Mouse (Mus musculus): ENCODE measurements around the gene E130208F15Rik. TPM values are rescaled to one million over a fixed set of nuclear protein-coding genes. Genes with fewer than 3 reads are reported as not detected.
A peak's percentile ranks its signal among the peaks of the same experiment; 100 is the strongest.

E130208F15Rik gene
- total RNA-seq (2021), result 1 to 10 TPM in 1 of 2 experiments, under 1 TPM in 1; 0.45 to 1.1 TPM
- long read RNA-seq, experiment 1, result 0 reads
- long read RNA-seq, experiment 2, partial matches to known transcripts, result 0 of 1 reads
- long read RNA-seq, experiment 2, other reads (novel, unspliced or antisense), result 0 of 1 reads

DNA sequence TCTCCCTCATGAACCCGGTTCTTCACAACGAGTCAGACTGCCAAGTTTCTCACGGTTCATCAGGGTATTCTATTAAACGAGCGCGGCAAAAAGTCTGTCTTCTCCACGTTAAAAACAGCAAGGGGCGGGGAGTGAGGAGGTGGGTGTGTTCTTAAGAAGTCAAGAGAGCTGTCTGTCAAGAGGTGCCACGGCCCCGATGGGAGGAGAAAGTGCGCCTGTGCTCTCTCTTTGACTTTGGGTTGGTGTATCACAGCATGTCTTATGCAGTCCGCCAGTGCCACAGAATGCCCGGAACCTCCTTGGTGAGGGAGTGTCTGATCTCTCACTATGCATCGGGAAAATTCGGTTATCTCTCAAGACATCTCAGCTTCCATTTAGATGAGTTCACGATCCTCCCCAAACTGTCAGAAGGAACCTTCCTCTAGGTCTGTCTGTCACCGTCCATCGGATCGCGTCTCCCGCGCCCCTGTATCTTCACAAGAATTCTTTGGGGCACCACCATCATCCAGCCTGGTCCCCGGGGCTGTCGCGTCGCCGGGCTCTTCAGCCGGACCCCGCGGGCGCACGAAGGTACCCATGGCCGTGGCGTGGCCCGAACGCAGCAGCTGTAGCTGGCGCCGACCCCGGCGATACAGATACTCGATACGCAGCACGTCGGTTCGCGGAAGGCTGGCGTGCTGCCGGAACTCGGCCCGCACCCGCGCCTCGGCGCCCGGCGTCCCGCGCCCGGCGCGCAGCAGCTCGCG, at the start of gene E130208F15Rik:
Gene E130208F15Rik, plus strand, starts transcription at position 202 of the 746 bp plus-strand sequence.
- DNase-seq, result peak; percentile 79 to 83

DNA sequence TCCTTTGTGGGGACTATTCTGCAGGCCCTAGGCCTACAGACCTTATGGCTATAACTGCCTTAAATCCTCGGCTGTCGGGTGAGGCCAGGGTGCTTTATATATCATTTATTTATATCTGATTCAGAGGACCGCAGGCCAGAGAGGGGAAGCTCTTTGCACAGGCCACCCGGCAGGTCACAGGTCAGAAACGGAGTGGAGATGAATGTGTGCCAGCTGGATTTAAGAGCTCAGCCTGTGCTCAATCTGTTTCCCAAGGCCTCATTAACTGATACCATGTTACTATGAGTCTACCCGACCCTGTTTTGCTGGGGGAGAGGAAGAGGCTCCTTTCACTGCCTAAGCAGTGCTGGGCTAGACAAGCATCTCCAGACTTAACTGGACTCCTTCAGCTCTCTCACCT, 47.2 kb upstream of the E130208F15Rik start:
- no peak for DNase-seq

DNA sequence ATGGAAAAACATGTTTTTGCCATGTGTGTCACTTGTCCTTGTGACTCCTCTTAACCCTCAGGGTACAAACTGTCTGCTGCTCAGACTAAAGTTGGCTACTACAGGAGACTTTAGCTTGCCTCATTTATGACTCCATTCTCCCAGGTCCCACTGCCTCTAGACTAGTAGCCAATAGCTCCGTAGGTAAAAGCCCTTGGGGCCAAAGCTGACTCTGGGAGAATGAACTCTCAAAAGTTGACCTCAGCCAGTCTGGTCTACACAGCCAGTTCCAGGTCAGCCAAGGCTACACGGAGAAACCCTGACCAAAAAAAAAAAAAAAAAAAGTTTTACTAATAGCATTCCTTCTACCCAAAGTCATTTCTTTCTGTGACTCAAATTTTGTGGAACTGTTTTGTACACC, 42.6 kb upstream of the E130208F15Rik start:
- DNase-seq, result no peak

DNA sequence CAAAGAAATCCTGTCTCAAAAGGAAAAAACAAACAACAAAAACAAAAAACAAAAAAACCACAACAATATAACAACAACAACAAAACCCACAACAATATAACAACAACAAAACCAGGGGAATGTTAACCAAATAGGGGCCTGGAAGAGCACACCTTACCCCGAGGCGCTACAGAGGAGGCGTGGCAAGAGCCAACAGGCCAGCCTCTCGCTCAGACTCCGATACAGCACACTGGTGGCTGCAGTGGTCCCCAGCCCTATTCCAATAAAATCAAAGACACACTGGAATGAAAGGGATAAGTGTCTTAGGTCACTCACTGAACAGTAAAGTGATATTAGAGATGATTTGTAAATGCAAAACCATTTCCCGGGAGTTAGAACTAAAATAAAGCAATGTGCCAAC, 42.0 kb upstream of the E130208F15Rik start:
- no peak for DNase-seq

DNA sequence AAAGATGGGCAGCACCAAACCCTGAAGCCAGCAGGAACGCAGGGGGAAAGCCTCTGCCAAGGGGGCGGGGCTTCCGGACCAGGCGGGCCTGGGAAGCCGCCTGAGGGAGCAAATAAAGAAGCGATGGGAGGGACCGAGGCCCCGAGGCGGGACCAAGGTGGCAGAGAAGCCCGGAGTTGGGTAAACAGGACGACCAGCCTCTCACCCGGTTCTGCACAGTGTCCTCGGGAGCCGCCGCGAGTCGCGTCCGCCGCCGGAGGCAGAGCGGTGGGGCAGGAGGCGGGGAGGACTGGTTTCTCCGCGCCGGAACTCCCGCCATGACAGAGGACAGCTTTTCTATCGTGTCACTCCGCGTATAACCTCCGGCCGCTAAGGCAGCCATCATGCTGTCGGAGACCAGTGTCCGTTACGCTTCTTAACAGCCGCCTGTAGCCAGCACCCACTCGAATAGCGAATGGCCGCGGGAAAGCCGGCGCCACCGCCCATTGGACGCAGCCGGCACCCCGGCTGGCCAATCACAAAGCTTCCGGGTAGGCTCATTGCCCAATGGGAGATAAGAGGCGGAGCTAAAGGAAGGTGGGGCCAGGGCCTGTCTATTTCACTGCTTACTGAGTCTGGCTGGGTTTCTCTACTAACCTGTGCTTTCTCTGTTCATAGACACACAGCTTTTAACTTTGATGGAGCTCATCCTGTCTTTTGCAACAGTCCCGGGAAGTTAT, 41.4 kb upstream of the E130208F15Rik start, which contains the start of the genes Thap8 and Wdr62:
Gene Thap8, plus strand, starts transcription at position 144 of the 719 bp plus-strand sequence.
Gene Wdr62, minus strand, starts transcription at position 469 of the 719 bp plus-strand sequence.
- DNase-seq, result peak; percentile 94 to 95

DNA sequence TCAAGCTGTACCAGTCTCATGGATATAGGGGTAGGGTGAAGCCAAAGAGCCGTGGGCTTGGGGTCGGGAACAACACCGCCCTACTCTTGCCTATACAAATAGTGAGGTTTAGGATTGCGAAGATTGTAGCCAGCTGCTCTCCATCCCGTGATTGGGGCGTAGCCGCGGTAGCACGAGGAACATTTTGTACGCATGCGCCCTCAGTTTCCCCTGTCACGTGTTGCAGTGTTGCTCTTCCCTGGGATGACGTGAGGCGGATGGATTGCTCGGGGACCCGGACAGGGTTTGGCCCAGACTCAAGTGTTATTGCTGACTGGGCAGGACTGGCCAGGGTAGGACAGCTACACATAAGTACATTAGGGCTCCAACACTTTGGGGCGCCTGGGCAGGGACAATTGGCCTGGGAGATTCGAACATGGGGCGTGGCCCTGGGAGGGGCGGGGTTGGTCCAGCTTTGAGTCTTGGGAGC, 40.8 kb upstream of the E130208F15Rik start:
- DNase-seq, result peak; percentile 91 to 94

DNA sequence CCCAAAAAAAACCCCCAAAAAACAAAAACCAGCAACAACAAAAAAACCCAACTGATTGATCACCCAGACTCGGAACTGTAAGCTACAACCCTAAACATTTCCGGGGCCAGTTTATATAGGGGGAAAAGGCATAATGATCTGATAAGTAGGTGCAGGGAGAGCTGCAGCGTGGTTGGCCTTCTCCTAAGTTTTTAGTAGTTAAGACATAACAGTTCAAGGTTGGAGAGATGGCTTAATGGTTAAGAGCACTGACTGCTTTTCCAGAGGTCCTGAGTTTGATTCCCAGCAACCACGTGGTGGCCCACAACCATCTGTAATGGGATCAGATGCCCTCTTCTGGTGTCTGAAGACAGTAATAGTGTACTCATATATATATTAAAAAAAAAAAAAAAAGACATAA, 40.0 kb upstream of the E130208F15Rik start:
- no peak for DNase-seq

DNA sequence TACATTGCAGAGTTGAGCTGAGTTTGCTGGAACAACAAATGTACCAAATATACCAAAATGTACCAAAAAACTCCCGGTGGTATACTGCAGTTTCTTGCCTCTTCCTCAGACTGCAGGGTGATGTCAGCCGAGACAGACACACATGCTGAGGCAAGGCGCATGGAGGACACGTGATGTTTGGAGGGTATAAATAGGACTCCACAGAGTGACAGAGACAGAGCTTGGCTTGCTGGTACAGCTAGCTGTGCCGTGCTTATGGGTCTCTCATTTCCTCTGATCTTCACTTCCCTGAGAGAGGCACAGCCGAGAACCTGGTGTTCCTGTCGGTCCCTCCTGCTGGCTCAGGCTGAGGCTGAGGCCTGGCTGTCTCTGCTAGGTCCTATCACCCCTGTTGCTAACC, 38.8 kb upstream of the E130208F15Rik start:
- DNase-seq, result peak; percentile 54 to 56

DNA sequence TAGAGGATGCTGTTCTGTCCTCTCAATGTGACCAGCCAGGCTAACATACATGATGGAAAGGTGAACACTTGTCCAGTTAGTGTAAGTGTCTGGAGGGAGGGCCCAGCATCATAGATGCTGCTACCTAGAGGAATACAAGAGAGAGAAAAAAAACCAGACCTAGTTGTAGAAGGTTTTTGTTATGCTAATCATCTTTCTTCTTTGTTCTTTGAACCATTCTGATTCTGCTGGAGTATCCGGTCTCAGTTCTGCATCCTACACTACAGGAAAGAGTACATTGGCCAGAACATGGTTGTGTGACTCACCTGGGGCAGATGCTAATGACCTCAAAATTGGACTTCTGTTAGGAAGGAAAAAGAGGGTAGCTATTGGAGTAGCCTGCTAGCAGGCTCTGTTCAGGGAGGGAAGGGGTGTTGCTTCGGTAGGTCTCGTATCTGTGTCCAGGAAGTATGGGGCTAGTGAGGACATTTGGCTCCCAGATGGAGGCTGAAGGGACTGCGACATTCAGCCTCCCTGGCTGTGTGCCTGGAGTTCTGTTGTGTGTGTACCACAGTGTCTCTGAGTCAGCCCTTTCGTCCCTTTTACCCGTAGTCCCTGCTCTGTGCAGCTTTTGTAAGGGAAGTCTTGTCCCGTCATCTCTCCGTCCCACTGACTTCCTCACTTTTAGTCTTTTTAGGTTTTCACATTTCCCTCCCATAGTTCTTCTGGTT, 34.7 kb upstream of the E130208F15Rik start:
- DNase-seq, result peak; percentile 37 to 63

DNA sequence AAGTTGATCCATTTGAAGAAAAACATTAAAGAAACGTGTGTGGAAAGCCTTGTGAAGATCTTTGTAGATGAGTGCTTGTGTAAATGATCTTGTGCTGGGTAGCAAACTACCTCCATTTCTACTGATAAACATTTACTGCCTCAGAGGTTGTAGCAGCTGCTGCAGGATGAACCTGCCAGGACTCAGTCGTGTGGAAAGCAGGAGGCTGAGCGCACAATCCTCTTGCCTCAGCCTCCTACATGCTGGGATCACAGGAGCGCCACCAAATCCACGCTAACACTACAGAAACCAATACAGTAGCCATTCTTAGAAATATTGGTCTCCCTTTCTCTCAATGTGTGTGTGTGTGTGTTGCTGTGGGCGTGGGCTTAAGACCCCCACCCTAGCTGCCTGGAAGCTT, 33.5 kb upstream of the E130208F15Rik start:
- no peak for DNase-seq

DNA sequence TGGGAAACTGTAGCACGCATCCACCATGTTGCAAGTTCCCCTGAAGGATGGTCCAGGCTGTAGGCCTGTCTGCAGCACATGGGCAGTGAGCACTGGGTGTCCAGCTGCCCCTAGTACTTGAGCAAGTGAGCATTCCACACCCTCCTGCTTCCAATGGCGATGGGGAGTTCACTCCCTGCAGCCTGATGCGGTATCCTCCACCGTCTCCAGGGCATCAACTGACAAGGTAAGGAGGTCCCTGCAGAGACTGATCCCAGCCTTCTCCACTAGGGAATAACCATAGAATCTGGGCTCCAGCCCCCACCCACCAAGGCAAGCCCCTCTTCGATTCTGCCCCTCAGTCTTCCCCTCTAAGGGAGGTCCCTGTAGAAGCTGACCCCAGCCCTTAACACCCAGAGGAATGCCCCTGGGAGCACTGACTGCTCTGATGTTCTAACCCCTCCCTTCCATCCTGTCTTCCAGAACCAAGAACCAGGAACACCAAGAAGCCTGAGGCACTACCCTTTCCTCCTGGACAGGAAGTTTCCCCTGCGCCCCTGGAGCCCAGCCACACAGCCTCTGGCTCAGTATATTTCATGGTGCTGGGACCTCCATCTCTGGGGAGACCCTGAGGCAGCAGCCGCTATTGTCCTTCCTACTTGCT, 32.3 kb upstream of the E130208F15Rik start:
- no peak for DNase-seq

DNA sequence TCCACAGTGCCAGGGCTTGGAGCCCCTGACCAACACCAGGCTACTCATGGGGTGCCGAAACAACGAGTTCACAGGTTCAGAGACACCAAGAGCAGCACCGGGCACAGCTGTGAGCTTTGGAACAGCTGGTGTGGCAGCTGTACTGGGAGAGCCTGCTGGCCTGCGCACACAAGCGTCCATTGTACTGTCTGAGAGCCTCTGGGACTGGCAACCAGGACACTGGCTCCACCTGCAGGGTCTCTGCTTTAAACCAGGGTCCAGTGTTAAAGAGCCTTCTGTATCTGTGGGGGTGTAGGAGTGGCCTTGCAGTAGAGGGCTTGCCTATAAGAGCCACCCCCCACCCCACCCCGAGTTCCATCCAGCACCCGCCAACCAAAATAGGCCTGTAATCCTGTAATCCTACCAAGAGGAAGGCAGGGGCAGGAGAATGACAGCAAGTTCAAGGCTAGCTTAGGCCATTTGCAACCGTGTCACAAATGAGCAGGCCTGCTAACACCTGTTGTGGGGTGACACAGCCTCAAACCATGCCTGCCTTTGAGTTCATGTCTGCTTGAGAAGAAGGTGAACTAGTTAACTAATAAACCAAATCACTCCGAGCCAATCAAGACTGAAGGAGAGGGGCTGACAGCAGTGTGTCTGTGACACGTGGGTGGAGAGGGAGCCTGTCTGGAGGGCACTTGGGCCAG, 31.7 kb upstream of the E130208F15Rik start:
- no peak for DNase-seq

DNA sequence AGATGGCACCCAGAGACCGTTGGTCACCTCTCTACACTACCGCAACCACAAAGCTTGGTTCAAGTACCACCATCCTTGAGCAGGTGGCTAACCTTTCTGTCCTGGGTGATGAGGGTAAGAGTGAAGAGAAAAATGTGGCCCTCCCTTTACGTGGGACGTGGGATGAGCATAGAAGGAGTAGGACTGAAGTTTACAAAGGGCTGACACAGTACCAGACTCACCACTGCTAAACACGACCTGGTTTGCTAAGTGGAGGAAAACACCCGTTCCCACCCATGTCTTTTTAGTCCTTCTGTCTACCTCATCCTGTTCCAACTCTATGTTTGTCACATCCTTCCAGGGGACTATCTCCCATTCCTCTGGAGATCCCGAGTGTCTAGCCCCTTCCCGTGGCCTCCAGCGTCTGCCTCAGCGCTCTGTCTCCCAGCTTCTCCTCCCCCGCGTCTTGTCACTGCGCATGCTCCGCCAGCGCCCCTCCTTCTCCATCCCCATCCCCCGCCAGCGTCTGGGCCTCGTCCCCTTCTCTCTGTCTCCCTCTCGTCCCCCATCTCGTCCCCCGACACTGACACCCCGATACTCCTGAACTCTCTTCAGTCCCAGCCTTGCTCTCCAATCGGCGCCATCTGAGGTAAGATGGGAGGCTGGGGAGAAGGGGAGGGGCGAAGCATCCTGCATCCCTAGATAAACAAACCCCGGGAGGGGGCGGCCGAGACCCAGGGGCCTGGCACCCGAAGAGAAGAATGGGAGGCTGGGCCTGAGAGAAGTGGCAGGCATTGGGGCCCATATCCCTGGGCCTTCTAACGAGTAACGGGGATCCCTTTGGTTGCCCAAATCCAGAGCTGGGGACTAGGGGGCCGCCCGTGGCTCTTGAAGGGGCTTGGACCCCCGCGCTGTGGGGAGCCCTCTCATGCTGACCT, 30.1 kb upstream of the E130208F15Rik start, which contains the start of gene Clip3:
Gene Clip3, plus strand, starts transcription at position 514 of the 917 bp plus-strand sequence.
- peak; percentile 75 to 79 for DNase-seq

DNA sequence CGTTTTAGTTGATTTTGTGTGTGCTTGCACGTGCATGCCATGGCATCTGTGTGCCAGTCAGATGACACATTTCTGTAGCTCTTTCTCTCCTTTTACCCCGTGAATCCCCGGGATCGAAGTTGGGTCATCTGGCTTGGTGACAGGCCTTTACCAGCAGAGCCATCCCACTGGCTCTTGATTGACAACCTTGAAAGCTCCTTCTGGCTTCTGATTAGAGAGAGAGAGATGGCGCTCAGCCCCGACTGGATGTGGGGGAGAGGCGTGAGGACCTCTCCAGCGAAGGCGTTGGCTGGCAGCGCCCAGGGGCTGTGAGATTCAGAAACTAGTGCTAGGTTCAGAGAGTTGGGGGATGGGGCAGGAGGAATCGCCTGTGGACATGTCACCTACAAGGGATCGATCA, 27.7 kb upstream of the E130208F15Rik start:
- no peak for DNase-seq

DNA sequence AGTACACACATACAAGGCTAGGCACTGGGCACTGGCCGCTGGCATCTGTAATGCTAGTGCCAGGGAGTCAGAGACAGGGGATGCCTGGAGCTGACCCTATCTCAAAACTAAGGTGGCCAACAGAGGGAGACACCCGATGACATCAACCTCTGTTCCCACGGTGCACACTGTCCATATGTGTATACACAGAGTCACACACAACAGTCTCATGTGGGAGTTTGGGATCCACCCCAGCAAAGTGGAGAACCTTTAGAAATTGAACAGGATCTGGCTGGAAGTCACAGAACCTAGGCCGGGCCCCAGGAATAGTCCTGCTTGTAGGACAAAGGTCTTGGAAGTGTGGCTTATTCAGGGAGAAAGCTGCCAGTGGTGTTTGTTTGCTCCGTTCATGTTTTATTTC, 27.2 kb upstream of the E130208F15Rik start:
- DNase-seq, result no peak

DNA sequence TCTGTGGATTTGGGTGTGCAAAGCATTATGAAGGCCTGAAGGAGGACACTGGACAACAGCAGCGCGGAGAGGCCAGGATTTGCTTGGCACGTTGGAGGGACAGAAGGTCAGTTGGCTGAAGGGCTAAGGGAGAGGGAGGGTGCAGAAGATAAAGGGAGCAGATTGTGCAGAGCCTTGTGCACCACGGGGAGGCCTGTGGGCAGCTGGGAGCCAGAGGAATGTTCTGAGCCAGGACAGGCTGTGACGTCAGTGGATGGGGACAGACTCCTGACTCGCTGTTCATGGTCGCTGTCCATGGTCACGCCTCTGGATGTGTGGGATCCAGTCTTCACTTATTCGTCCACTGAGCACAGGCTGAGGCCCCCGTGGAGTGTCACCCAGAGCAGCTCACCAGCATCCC, 26.4 kb upstream of the E130208F15Rik start:
- peak; percentile 67 to 79 for DNase-seq

DNA sequence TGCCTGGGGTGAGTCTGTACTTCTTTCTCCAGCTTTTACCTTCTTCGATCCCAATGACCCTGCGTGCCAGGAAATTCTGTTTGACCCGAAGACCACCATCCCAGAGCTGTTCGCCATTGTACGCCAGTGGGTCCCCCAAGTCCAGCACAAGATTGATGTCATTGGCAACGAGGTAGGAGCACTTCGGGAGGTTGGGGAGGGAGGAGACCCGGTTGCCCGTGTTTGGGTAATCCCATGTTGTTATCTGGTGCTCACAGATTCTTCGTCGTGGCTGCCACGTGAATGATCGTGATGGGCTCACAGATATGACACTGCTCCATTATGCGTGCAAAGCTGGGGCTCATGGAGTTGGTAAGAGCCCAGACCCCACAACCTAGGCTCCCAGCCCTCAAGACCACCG, 24.7 kb upstream of the E130208F15Rik start:
- no peak for DNase-seq

DNA sequence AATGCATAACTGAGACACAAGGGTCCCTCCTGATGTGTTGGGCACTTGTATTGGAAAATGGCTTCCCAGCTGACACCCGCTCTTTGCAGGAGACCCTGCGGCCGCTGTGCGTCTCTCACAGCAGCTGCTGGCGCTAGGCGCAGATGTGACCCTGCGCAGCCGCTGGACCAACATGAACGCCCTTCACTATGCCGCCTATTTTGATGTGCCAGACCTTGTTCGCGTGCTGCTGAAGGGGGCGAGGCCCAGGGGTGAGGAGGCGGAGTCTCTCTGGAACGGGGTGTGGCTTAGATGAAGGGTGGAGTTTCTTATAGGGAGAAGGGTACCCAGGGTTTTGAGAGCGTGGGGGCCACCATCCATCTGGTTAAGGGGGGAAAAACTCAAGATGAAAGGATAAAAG, 24.3 kb upstream of the E130208F15Rik start:
- no peak for DNase-seq

DNA sequence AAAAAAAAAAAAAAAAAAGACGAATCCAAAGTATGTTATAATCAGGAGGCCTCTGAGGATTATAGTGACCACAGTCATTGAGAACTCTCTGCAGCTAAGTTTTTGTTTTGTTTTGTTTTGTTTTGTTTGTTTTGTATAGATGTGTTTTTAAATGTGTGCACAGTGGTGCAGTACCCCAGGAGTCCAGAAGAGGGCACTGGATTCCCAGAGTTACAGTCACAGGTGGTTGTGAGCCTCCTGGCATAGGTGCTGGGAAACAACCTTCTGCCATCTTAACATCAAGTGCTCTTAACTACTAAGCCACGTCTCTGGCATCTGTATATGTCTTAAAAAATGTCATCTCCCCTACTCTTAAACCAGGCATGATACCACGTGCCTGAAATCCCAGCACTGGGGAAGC, 20.6 kb upstream of the E130208F15Rik start:
- DNase-seq, result peak in 1 of 2 experiments; percentile 41

Measured in heart, adult 18-20 months (tissue).